Mouse (Mus musculus): Measurements from ENCODE around the gene Dnm3.

Dnm3 gene

GRCm38 (mm10) chr1:162349306-162349705 is 128.5 kb downstream of the Dnm3 start:
- in situ Hi-C loops (cut with MboI; ENCODE audit: low pct_unique_long_range_greater_than_20kb in 1 of 2, low sequenced_read_pairs in 2 of 2, unreplicated experiment in 1 of 2): no loop called here

GRCm38 (mm10) chr1:162346456-162347011 is 131.3 kb downstream of the Dnm3 start:
- in situ Hi-C loops (cut with MboI; ENCODE audit: low pct_unique_long_range_greater_than_20kb in 1 of 2, low sequenced_read_pairs in 2 of 2, unreplicated experiment in 1 of 2): no loop called here

- in situ Hi-C loops (cut with MboI; ENCODE audit: low pct_unique_long_range_greater_than_20kb in 1 of 2, low sequenced_read_pairs in 2 of 2, unreplicated experiment in 1 of 2): no loop called here
Measured at GRCm38 (mm10) chr1:162337170-162337569, 140.7 kb downstream of the Dnm3 start.

GRCm38 (mm10) chr1:162336640-162337039 is 141.2 kb downstream of the Dnm3 start:
- in situ Hi-C loops (cut with MboI; ENCODE audit: low pct_unique_long_range_greater_than_20kb in 1 of 2, low sequenced_read_pairs in 2 of 2, unreplicated experiment in 1 of 2): no loop called here

GRCm38 (mm10) chr1:162336224-162336623 is 141.6 kb downstream of the Dnm3 start:
- in situ Hi-C loops (cut with MboI; ENCODE audit: low pct_unique_long_range_greater_than_20kb in 1 of 2, low sequenced_read_pairs in 2 of 2, unreplicated experiment in 1 of 2): no loop called here

GRCm38 (mm10) chr1:162328673-162329072 is 149.2 kb downstream of the Dnm3 start:
- in situ Hi-C loops (cut with MboI; ENCODE audit: low pct_unique_long_range_greater_than_20kb in 1 of 2, low sequenced_read_pairs in 2 of 2, unreplicated experiment in 1 of 2): no loop called here

- in situ Hi-C loops (cut with MboI; ENCODE audit: low pct_unique_long_range_greater_than_20kb in 1 of 2, low sequenced_read_pairs in 2 of 2, unreplicated experiment in 1 of 2): no loop called here
Measured at GRCm38 (mm10) chr1:162327631-162328030, 150.2 kb downstream of the Dnm3 start.

GRCm38 (mm10) chr1:162324412-162324811 is 153.4 kb downstream of the Dnm3 start:
- in situ Hi-C loops (cut with MboI; ENCODE audit: low pct_unique_long_range_greater_than_20kb in 1 of 2, low sequenced_read_pairs in 2 of 2, unreplicated experiment in 1 of 2): loop anchor here in 1 of 2 experiments (25.0 kb wide), 1 partner anchor 337 kb away; the partner anchor contains the start of gene 4930558K02Rik

- in situ Hi-C loops (cut with MboI; ENCODE audit: low pct_unique_long_range_greater_than_20kb in 1 of 2, low sequenced_read_pairs in 2 of 2, unreplicated experiment in 1 of 2): loop anchor here in 1 of 2 experiments (25.0 kb wide), 1 partner anchor 336 kb away; the partner anchor contains the start of gene 4930558K02Rik
Measured at GRCm38 (mm10) chr1:162323142-162323541, 154.7 kb downstream of the Dnm3 start.

GRCm38 (mm10) chr1:162313451-162314276 is 164.2 kb downstream of the Dnm3 start:
- in situ Hi-C loops (cut with MboI; ENCODE audit: low pct_unique_long_range_greater_than_20kb in 1 of 2, low sequenced_read_pairs in 2 of 2, unreplicated experiment in 1 of 2): loop anchor here (10.0 to 25.0 kb wide), 2 partner anchors 309 to 326 kb away; partner anchors contain the start of gene 4930558K02Rik (in 1 of the 2)

GRCm38 (mm10) chr1:162312621-162313020 is 165.2 kb downstream of the Dnm3 start:
- in situ Hi-C loops (cut with MboI; ENCODE audit: low pct_unique_long_range_greater_than_20kb in 1 of 2, low sequenced_read_pairs in 2 of 2, unreplicated experiment in 1 of 2): loop anchor here (10.0 to 25.0 kb wide), 2 partner anchors 308 to 325 kb away; partner anchors contain the start of gene 4930558K02Rik (in 1 of the 2)

GRCm38 (mm10) chr1:162312152-162312551 is 165.7 kb downstream of the Dnm3 start:
- in situ Hi-C loops (cut with MboI; ENCODE audit: low pct_unique_long_range_greater_than_20kb in 1 of 2, low sequenced_read_pairs in 2 of 2, unreplicated experiment in 1 of 2): loop anchor here (10.0 to 25.0 kb wide), 2 partner anchors 307 to 325 kb away; partner anchors contain the start of gene 4930558K02Rik (in 1 of the 2)

GRCm38 (mm10) chr1:162305247-162305646 is 172.6 kb downstream of the Dnm3 start:
- in situ Hi-C loops (cut with MboI; ENCODE audit: low pct_unique_long_range_greater_than_20kb in 1 of 2, low sequenced_read_pairs in 2 of 2, unreplicated experiment in 1 of 2): loop anchor here in 1 of 2 experiments (25.0 kb wide), 1 partner anchor 318 kb away; the partner anchor contains the start of gene 4930558K02Rik

- in situ Hi-C loops (cut with MboI; ENCODE audit: low pct_unique_long_range_greater_than_20kb in 1 of 2, low sequenced_read_pairs in 2 of 2, unreplicated experiment in 1 of 2): loop anchor here in 1 of 2 experiments (25.0 kb wide), 1 partner anchor 315 kb away; the partner anchor contains the start of gene 4930558K02Rik
Measured at GRCm38 (mm10) chr1:162302480-162302879, 175.4 kb downstream of the Dnm3 start.

GRCm38 (mm10) chr1:162299558-162300319 is 178.1 kb downstream of the Dnm3 start:
- in situ Hi-C loops (cut with MboI; ENCODE audit: low pct_unique_long_range_greater_than_20kb in 1 of 2, low sequenced_read_pairs in 2 of 2, unreplicated experiment in 1 of 2): loop anchor here in 1 of 2 experiments (25.0 kb wide), 1 partner anchor 312 kb away; the partner anchor contains the start of gene 4930558K02Rik

- in situ Hi-C loops (cut with MboI; ENCODE audit: low pct_unique_long_range_greater_than_20kb in 1 of 2, low sequenced_read_pairs in 2 of 2, unreplicated experiment in 1 of 2): no loop called here
Measured at GRCm38 (mm10) chr1:162298527-162298926, 179.3 kb downstream of the Dnm3 start.

GRCm38 (mm10) chr1:162295443-162295842 is 182.4 kb downstream of the Dnm3 start:
- in situ Hi-C loops (cut with MboI; ENCODE audit: low pct_unique_long_range_greater_than_20kb in 1 of 2, low sequenced_read_pairs in 2 of 2, unreplicated experiment in 1 of 2): no loop called here

GRCm38 (mm10) chr1:162294572-162294910 is 183.3 kb downstream of the Dnm3 start:
- in situ Hi-C loops (cut with MboI; ENCODE audit: low pct_unique_long_range_greater_than_20kb in 1 of 2, low sequenced_read_pairs in 2 of 2, unreplicated experiment in 1 of 2): no loop called here
